Mouse (Mus musculus): ENCODE measurements at regions not wholly inside any gene's neighbourhood (a gene's known extent, or its start where the extent isn't known, plus 50 kb on each side); places are given as distances from the start of the nearest gene placed in this dataset.

- DNase-seq (ENCODE audit: extremely low read depth, insufficient read length, low spot score): no peak
Observed at GRCm38 (mm10) chr13:112204813-112205212, 83.4 kb upstream of the Ankrd55 start.

GRCm38 (mm10) chr13:112207617-112208235 is 80.5 kb upstream of the Ankrd55 start:
- no peak for DNase-seq (ENCODE audit: extremely low read depth, insufficient read length, low spot score)

- peak; percentile 45 for DNase-seq (ENCODE audit: extremely low read depth, insufficient read length, low spot score)
Observed at GRCm38 (mm10) chr13:112211841-112212240, 76.4 kb upstream of the Ankrd55 start.

GRCm38 (mm10) chr13:112212391-112212790 is 75.9 kb upstream of the Ankrd55 start:
- no peak for DNase-seq (ENCODE audit: extremely low read depth, insufficient read length, low spot score)

DNA sequence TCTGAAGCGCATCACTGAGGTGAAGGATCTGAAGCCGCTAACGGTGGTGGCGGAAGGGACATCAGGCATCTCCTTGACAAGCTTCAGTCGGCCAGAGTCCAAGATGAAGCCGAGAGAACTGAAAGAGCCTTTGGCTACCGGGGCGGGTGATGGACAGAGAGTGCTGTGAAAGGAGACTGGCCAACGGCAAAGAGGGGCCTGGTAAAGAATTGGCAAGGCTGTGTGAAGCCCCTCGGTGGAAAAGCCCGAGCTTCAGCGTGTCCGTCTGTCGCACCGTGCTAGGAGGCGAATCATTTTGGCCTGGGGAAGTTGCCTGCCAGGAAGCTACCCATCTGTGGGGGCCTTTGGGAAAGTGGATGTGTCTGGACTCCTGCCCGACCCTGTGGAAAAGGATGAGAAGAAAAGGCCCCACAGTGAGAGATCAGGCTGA is 74.6 kb upstream of the Ankrd55 start:
- no peak for DNase-seq (ENCODE audit: extremely low read depth, insufficient read length, low spot score)

DNA sequence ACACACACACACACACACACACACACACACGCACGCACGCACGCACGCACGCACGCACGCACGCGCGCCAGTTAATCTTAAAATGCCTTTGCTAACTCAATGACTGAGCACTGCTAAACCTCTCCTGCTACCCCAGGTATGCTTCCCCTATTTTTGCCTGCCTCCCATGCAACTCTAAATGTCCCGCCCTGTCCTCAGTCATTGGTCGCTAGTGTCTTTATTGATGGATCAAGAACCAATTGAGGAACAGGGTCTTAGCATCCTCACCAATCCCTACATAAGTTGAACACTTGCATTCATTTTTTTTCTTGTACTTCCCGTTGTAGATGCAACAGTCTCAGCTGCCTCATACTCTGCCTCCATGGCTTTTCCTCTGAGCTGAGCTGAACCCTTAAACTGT is 72.2 kb upstream of the Ankrd55 start:
- DNase-seq (ENCODE audit: extremely low read depth, insufficient read length, low spot score): no peak

DNA sequence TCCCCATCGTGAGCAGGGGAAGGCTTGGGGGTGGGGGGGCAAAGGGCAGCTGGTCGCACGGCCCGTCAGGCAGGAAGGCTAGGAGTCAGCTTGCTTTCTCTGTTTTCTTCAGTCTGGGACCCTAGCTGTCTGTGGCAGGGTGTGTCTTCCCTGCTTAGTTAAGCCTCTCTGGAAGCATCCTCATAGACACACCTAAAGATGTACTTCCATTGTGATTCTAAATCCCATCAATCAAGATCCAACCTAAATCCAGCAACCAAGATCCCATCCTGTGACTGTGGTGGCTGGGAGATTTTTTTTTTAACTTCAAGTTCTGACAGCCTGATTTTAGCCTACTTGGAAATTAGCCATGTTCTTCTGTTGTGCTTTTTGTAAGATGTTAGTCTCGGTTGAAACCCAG is 69.9 kb upstream of the Ankrd55 start:
- DNase-seq (ENCODE audit: extremely low read depth, insufficient read length, low spot score): no peak

- DNase-seq (ENCODE audit: extremely low read depth, insufficient read length, low spot score): no peak
Observed at GRCm38 (mm10) chr13:112220184-112220583, 68.1 kb upstream of the Ankrd55 start.

DNA sequence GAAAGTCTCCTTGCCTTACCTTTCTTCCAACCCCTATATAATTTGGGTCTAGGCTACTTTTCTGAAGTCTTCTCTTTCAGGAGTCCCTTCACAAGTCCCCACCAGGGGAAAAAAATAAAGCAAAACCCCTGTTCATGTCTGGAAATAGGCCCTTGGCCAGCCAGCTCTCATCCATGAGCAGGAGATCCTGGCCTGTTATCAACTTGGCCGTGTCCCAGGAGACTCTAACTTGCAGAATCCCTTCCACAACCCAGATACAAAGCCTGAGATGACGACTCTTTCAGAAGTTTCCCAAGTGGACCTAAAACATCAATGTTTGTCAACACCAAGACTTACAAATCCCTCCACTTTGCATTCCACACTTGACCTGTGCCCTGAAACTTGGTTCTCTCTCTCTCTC is 64.6 kb upstream of the Ankrd55 start:
- no peak for DNase-seq (ENCODE audit: extremely low read depth, insufficient read length, low spot score)

DNA sequence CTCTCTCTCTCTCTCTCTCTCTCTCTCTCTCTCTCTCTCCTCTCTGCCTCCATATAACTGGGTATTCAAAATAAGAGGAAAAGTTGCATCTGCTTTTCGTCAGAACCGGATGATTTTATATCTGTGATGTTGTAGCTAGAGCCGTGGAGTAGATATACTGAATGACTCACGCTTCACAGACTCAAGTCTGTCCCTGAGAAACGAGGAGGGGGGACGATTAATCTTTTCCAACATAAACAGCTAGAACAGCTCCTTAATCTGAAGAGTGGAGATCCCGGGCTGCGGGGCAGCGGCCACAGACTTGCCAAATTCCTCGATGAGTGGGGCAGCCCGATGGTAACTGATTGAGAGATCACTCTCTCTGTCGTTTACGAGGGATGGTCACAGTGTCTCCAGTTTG is 60.5 kb upstream of the Ankrd55 start:
- DNase-seq (ENCODE audit: extremely low read depth, insufficient read length, low spot score): no peak

DNA sequence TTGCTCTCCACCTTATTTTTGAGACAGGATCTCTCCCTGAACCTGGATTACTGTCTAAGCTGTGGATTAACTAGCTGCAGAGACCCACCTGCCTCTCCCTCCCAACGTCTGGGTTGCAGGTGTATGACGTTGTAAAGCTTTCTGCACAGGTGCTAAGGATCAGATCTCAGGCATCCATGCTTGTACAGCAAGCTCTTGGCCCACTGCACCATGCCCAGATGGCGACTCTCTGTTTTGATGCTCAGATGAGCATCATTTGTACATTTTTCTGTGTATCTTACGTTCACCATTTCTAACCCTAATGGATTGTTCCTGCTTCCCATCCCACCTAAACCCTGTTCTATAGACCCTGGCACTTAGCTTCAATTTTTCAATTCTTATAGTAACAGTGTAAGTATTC is 59.4 kb upstream of the Ankrd55 start:
- no peak for DNase-seq (ENCODE audit: extremely low read depth, insufficient read length, low spot score)

DNA sequence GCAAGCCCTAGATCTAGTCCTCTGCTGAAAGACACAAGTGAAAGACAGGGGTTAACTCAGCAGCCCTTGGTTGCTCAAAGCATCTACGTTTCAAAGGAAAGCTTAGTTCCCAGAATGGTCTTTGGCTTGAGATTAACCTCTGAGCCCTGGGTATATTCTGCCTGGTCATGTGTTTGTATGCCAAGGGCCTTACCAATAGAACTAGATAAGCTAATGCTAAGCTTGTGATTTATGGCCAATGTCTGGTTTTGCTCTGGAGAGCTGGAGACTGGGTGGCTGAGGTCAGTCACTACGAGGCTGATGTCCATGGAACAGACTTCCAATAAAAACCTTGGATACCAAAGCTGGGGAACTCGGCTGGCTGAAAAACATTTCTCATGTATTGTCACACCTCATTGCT is 58.1 kb upstream of the Ankrd55 start:
- DNase-seq (ENCODE audit: extremely low read depth, insufficient read length, low spot score): no peak

- no peak for DNase-seq (ENCODE audit: extremely low read depth, insufficient read length, low spot score)
Observed at GRCm38 (mm10) chr13:112234695-112235094, 53.6 kb upstream of the Ankrd55 start.

- DNase-seq (ENCODE audit: extremely low read depth, insufficient read length, low spot score): no peak
Observed at GRCm38 (mm10) chr13:112236956-112237355, 51.3 kb upstream of the Ankrd55 start.

- DNase-seq (ENCODE audit: extremely low read depth, insufficient read length, low spot score): no peak
Observed at GRCm38 (mm10) chr13:112237377-112237776, 50.9 kb upstream of the Ankrd55 start.

GRCm38 (mm10) chr13:112237917-112238316 is 50.3 kb upstream of the Ankrd55 start:
- DNase-seq (ENCODE audit: extremely low read depth, insufficient read length, low spot score): no peak

Data from 3134 (cell line).